Mouse (Mus musculus) heart, postnatal 0 days (tissue): ENCODE results near the gene Plekhm1. TPM values are rescaled to one million over a fixed set of nuclear protein-coding genes. Genes with fewer than 3 reads are reported as not detected.

Source experiments
- ATAC-seq: fragments of 200-750 bp; cut with Nextera tagmentation; 2 replicates; pipeline ENCODE4 v1.8.0; 2017; ENCODE audit warnings: low read depth, moderate number of reproducible peaks, moderate library complexity; ENCODE audit not compliant: insufficient read depth
- DNase-seq: peaks from one replicate; pipeline ENCODE4 v3.0.0-alpha.2; 2016; ENCODE audit warnings: low spot score
- H3K27ac ChIP-seq: fragments of 300-500 bp; sonication (generic); 2 replicates; pipeline ENCODE4 v1.5.1; 2014; ENCODE audit warnings: low read depth, mild to moderate bottlenecking
- H3K27me3 ChIP-seq: fragments of 300-500 bp; sonication (generic); 2 replicates; pipeline ENCODE4 v1.6.1; 2014; ENCODE audit warnings: low read length, mixed read lengths; ENCODE audit not compliant: control insufficient read depth, insufficient read depth
- H3K36me3 ChIP-seq: fragments of 300-500 bp; sonication (generic); replicated peaks from 2 replicates; pipeline ENCODE4 v1.6.1; 2014; ENCODE audit warnings: low read length, mixed read lengths; ENCODE audit not compliant: control insufficient read depth, insufficient read depth
- H3K4me1 ChIP-seq: fragments of 300-500 bp; sonication (generic); 2 replicates; pipeline ENCODE4 v1.6.1; 2014; ENCODE audit warnings: antibody characterized with exemption; ENCODE audit not compliant: control insufficient read depth, insufficient read depth
- H3K4me2 ChIP-seq: fragments of 300-500 bp; sonication (generic); 2 replicates; pipeline ENCODE4 v1.6.1; 2014; ENCODE audit warnings: low read depth, mild to moderate bottlenecking, low read length, moderate library complexity
- H3K4me3 ChIP-seq: fragments of 300-500 bp; sonication (generic); 2 replicates; pipeline ENCODE4 v1.5.1; 2014; ENCODE audit warnings: low read depth, low read length
- H3K9ac ChIP-seq: fragments of 300-500 bp; sonication (generic); replicated peaks from 2 replicates; pipeline ENCODE4 v1.6.1; 2014; ENCODE audit warnings: low read depth, low read length, mixed read lengths
- H3K9me3 ChIP-seq: fragments of 300-500 bp; sonication (generic); replicated peaks from 2 replicates; pipeline ENCODE4 v1.6.1; 2016; ENCODE audit warnings: low read length; ENCODE audit not compliant: control insufficient read depth
- CTCF ChIP-seq: IDR thresholded peaks from 2 replicates; pipeline ENCODE4 v1.5.1; 2016; ENCODE audit warnings: antibody characterized with exemption, control low read depth, low read depth
- EP300 ChIP-seq: IDR thresholded peaks from 2 replicates; pipeline ENCODE4 v1.6.1; 2016; ENCODE audit warnings: antibody characterized with exemption, low read depth
- WGBS: fragments of 180-500 bp; shearing (Covaris S2); extraction: QIAGEN DNeasy Blood & Tissue Kit; methylation state at CpG from one replicate; pipeline ENCODE4 v1.1.7; 2014; 5-methylcytosine and 5-hydroxymethylcytosine counted together
- polyA plus RNA-seq: library from polyadenylated mRNA; unstranded; fragments of >200 nt; fragmentation: Nextera tagmentation; extraction: Ambion mirVana; gene quantifications from 2 replicates; pipeline ENCODE4 v1.2.1, GENCODE M21; 2015
- total RNA-seq: library from RNA; depleted of rRNA; stranded (reverse); fragments of >200 nt; gene quantifications from 2 replicates; pipeline ENCODE4 v1.2.3, GENCODE M21; 2014; ENCODE audit warnings: low replicate concordance

Plekhm1 gene
- total and polyA plus RNA-seq, 2 experiments from 2014 or later: 3.4 to 3.9 TPM

DNA sequence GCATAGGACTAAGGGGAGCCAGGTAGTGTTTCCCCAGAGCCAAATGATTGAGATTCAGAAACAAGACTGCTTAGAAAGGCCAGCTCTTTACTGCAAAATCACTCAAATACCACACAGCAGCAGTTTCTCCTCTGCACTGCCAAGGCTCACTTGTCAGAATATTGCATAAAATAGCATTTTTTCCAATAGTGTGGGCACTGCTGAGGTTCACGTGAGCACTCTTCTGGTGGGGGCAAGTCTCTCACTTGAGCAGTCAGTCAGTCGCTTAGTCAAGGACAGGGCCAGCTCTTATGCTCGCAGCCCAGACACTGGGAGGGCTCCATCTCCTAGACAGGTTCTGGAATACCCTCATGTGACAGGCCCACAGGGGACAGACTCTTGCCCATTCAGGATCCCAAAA, 47.5 kb downstream of the Plekhm1 start:
- H3K4me3 ChIP-seq: no peak overlapping the region
- no peak for DNase-seq
- H3K9me3 ChIP-seq: no peaks in the 10 kb centered on the region
- H3K27me3 ChIP-seq: peaks cover 33% of the 10 kb centered on the region
- WGBS: 87% methylated on average over 3 of the region's 3 CpGs
- TF ChIP-seq CTCF (no peak), EP300 (no peak)
- no peak overlapping the region for H3K4me2 ChIP-seq
- peaks cover 6% of the 10 kb centered on the region; the same call in 1 of the 2 replicates for H3K4me1 ChIP-seq
- H3K9ac ChIP-seq: no peak overlapping the region
- no peak for ATAC-seq
- H3K36me3 ChIP-seq: peaks cover 12% of the 10 kb centered on the region; the same call in 1 of the 2 replicates
- H3K27ac ChIP-seq: no peak overlapping the region

DNA sequence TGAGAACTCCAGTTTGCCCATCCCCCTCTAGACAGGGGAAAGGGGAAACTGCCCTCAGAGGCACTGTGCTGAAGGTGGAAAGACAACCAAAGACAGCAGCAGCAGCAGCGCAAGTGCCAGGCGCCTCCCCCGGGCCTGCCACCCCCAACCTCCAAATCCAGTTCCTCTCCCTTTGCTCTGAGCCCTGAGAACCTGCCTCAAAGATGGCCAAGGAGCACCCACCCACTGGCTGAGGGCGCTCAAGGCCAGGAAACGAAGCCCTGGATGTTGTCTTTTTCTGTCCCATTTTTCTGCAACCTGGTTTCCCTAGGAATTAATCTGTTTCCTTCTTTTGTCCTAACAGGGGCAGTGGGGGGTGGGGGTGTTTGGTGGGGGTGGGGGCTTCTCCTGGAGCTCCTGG, 48.2 kb downstream of the Plekhm1 start:
- Histone ChIP-seq H3K27ac (peak overlapping the region; percentile 92), H3K4me2 (peak overlapping the region; percentile 79; the same call in 1 of the 2 replicates), H3K27me3 (peaks cover 40% of the 10 kb centered on the region), H3K4me1 (peaks cover 9% of the 10 kb centered on the region; the same call in 1 of the 2 replicates), H3K36me3 (peaks cover 11% of the 10 kb centered on the region; the same call in 1 of the 2 replicates), H3K9me3 (no peaks in the 10 kb centered on the region), H3K9ac (no peak overlapping the region), H3K4me3 (no peak overlapping the region)
- ATAC-seq (no peak), DNase-seq (no peak)
- no peak for TF ChIP-seq EP300
- WGBS: 64% methylated on average over 5 of the region's 5 CpGs

DNA sequence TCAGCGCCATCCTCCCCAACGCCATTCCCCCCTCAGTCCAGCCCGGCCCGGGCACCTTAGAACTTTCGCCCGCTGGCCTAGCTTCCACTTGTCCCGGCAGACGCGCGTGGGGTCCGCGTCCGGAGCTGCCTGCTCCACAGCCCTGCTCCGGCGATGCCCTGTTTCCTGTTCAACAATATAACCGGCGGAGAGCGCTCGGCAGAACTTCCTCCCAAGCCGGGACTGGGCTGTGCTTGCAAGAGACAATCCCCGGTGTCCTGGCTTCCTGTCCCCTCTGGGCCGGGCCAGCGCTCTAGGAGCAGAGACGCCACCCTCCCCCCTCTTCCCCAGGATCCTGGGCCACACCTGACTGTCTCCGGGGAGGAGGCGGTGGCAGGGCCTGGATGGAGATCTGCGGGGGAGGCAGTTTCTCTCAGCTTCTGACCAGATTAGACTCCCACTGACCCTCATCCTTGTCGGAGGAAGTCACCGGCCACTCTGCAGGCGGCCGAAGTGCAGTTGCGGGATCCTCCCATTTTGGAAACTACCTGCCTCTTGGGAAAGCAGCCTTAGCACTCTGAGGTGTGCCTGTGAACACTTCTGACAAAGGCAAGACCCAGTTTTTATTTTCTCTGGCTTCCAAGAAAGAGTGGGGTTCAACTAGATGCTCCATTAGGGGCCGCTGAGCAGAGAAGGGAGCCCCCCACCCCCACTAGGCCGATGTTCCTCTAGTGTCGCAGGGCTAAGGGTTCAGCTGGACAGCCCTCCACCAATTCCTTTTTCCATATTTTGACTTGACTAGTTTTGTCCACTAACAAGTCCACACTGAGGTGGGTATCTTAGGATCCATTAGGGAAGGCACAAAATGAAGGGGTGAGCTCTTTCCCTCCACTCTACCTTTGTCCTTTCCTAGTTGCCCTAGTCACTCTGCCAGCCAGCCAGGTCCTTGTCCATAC, 49.0 kb downstream of the Plekhm1 start, which contains the start of gene Arhgap27:
TSS of gene Arhgap27 (minus strand) at position 479 of the 935 bp plus-strand sequence.
- TF ChIP-seq CTCF (no peak), EP300 (peak; percentile 71; the same call in 1 of the 2 replicates)
- H3K27ac ChIP-seq: peak within 1 kb of the TSS; percentile 92
- H3K36me3 ChIP-seq: peaks cover 11% of the 10 kb centered on the region; the same call in 1 of the 2 replicates
- H3K4me1 ChIP-seq: peaks cover 9% of the 10 kb centered on the region; the same call in 1 of the 2 replicates
- WGBS: 3% methylated on average over 35 of the region's 35 CpGs
- peaks cover 48% of the 10 kb centered on the region for H3K27me3 ChIP-seq
- peak within 1 kb of the TSS; percentile 60 for H3K4me3 ChIP-seq
- peak within 1 kb of the TSS; percentile 79 for H3K4me2 ChIP-seq
- H3K9ac ChIP-seq: peak within 1 kb of the TSS; percentile 66
- H3K9me3 ChIP-seq: no peaks in the 10 kb centered on the region
- DNase-seq (peak; percentile 69), ATAC-seq (peak; percentile 74)

DNA sequence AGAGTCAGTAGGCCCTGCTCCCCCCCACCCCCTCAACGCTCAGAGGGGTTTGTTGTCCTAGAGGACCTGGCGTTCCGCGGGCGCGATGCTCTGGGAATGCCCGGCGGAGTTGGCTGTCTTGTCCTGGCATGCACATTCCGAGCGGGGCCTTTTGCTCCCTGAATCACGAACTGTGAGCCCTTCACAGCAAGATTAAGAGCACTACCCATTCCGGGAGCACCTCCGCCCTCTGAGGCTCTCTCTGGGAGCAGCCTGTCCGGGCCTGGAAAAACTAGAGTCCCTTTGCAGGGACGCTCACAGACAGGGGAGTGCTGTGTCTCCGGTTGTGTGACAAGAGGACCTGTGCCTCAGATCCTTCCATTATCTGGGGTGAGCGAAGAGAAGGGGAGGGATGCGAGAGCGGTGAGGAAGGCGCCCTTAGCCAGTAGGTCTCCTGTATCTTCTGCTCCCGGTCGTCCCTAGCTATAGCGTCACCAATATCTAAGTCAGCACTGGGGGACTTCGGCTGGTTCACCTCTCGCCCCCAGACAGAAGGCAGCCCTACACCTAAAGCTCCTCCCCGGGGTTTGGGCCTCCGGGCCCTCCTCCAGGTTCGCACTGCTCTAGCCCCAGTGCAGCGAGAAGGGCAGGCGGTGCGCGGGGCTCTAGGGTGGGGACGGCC, 49.8 kb downstream of the Plekhm1 start:
- H3K36me3 ChIP-seq: peaks cover 11% of the 10 kb centered on the region; the same call in 1 of the 2 replicates
- peaks cover 48% of the 10 kb centered on the region for H3K27me3 ChIP-seq
- peaks cover 9% of the 10 kb centered on the region; the same call in 1 of the 2 replicates for H3K4me1 ChIP-seq
- peak overlapping the region; percentile 66 for H3K9ac ChIP-seq
- ATAC-seq (peak; percentile 6), DNase-seq (no peak)
- TF ChIP-seq EP300 (no peak), CTCF (no peak)
- under 1% methylated on average over 33 of the region's 33 CpGs for WGBS
- no peaks in the 10 kb centered on the region for H3K9me3 ChIP-seq
- peak overlapping the region; percentile 79 for H3K4me2 ChIP-seq
- peak overlapping the region; percentile 92 for H3K27ac ChIP-seq
- H3K4me3 ChIP-seq: peak overlapping the region; percentile 60

DNA sequence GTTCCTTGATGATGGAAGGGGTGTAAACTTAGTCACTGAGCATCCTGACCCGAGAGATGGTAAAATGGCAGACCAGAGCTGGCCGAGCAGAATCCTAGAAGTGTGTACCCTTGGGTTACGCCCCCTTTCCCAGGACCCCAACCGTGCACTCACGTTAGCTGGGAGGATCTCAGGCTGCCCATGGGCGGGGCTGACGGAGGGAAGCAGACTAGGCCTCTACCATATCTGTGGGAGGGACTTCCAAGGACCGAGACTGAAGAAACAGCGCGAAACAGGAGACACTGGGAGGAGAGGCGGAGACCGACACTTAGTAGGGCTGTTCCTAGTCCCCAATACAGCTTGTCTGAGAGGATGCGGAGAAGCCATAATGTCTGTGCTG, 50.4 kb downstream of the Plekhm1 start:
- H3K27me3 ChIP-seq: peaks cover 54% of the 10 kb centered on the region
- H3K36me3 ChIP-seq: peaks cover 9% of the 10 kb centered on the region; the same call in 1 of the 2 replicates
- peak overlapping the region; percentile 66; the same call in 1 of the 2 replicates for H3K9ac ChIP-seq
- no peak for ATAC-seq
- peaks cover 9% of the 10 kb centered on the region; the same call in 1 of the 2 replicates for H3K4me1 ChIP-seq
- H3K4me2 ChIP-seq: peak overlapping the region; percentile 79
- H3K27ac ChIP-seq: peak overlapping the region; percentile 92
- H3K9me3 ChIP-seq: no peaks in the 10 kb centered on the region
- TF ChIP-seq CTCF (no peak), EP300 (no peak)
- no peak for DNase-seq
- WGBS: 7% methylated on average over 13 of the region's 13 CpGs
- H3K4me3 ChIP-seq: peak overlapping the region; percentile 60
